Mouse (Mus musculus): ENCODE data around the gene Skil. TPM values are rescaled to one million over a fixed set of nuclear protein-coding genes. Genes with fewer than 3 reads are reported as not detected.

The Skil gene
- polyA plus RNA-seq, 1 experiment from 2014 or later = 28.9 TPM

Other genes with a start within 250 kb of the Skil start
- gene Gpr160, start 239.1 kb upstream of the Skil start, polyA plus RNA-seq (2016; fragmentation: Nextera tagmentation; extraction: Ambion mirVana) = 0.16 and 0.45 TPM in 2 replicates
- 4.7 and 5.4 TPM in 2 replicates for gene Phc3, start 125.6 kb upstream of the Skil start, polyA plus RNA-seq (2016; fragmentation: Nextera tagmentation; extraction: Ambion mirVana)
- 33.8 and 37.7 TPM in 2 replicates for gene Prkci, start 99.3 kb upstream of the Skil start, polyA plus RNA-seq (2016; fragmentation: Nextera tagmentation; extraction: Ambion mirVana)
- gene Cldn11, start 54.9 kb downstream of the Skil start, polyA plus RNA-seq (2016; fragmentation: Nextera tagmentation; extraction: Ambion mirVana) = 3.8 and 4.6 TPM in 2 replicates
- 0.09 and 0.15 TPM in 2 replicates for gene Slc7a14, start 215.3 kb downstream of the Skil start, polyA plus RNA-seq (2016; fragmentation: Nextera tagmentation; extraction: Ambion mirVana)